Mouse (Mus musculus): ENCODE data around the gene Casp6. TPM values are rescaled to one million over a fixed set of nuclear protein-coding genes. Genes with fewer than 3 reads are reported as not detected.

The Casp6 gene
- polyA plus RNA-seq (2014; fragmentation: Nextera tagmentation; extraction: Ambion mirVana): 73.2 and 79.8 TPM in 2 replicates

- H3K9ac ChIP-seq: peak within 1 kb of the TSS; percentile 58
- under 1% methylated on average over 34 of the region's 34 CpGs for WGBS
- peaks cover 7% of the 10 kb centered on the region; the same call in 1 of the 2 replicates for H3K4me1 ChIP-seq (ENCODE audit: insufficient read depth)
- peak within 1 kb of the TSS; percentile 81 for H3K4me2 ChIP-seq
- DNase-seq: peak; percentile 91
- peak within 1 kb of the TSS; percentile 66 for H3K4me3 ChIP-seq (ENCODE audit: low read depth, low read length)
- ATAC-seq (ENCODE audit: insufficient read depth): peak; percentile 98
- peak within 1 kb of the TSS; percentile 47; the same call in 1 of the 2 replicates for H3K27ac ChIP-seq (ENCODE audit: low read depth)
- H3K27me3 ChIP-seq (ENCODE audit: insufficient read depth, low read length): no peaks in the 10 kb centered on the region
- no peak for TF ChIP-seq CTCF (IDR thresholded peaks at IDR 0.05; ENCODE audit: low read depth)
- H3K36me3 ChIP-seq (ENCODE audit: insufficient read depth): peaks cover 8% of the 10 kb centered on the region; the same call in 1 of the 2 replicates
- no peaks in the 10 kb centered on the region for H3K9me3 ChIP-seq (ENCODE audit: low read depth, low read length)
These were observed at the start of gene Casp6 for GRCm38 (mm10) chr3:129901271-129901809. Gene Casp6, plus strand, starts transcription at chr3:129901425.

- no peaks in the 10 kb centered on the region for H3K27me3 ChIP-seq (ENCODE audit: insufficient read depth, low read length)
- no peaks in the 10 kb centered on the region for H3K36me3 ChIP-seq (ENCODE audit: insufficient read depth)
- no peak overlapping the region for H3K4me2 ChIP-seq
- 69% methylated on average over 2 of the region's 2 CpGs for WGBS
- no peak overlapping the region for H3K4me3 ChIP-seq (ENCODE audit: low read depth, low read length)
- no peaks in the 10 kb centered on the region for H3K4me1 ChIP-seq (ENCODE audit: insufficient read depth)
- ATAC-seq (ENCODE audit: insufficient read depth): no peak
- no peaks in the 10 kb centered on the region for H3K9me3 ChIP-seq (ENCODE audit: low read depth, low read length)
- H3K9ac ChIP-seq: no peak overlapping the region
- H3K27ac ChIP-seq (ENCODE audit: low read depth): no peak overlapping the region
- no peak for TF ChIP-seq CTCF (IDR thresholded peaks at IDR 0.05; ENCODE audit: low read depth)
- no peak for DNase-seq
These were observed 38.6 kb upstream of the Casp6 start for GRCm38 (mm10) chr3:129862592-129862991.

GRCm38 (mm10) chr3:129863698-129864097 lies 37.5 kb upstream of the Casp6 start:
- no peak for ATAC-seq (ENCODE audit: insufficient read depth)
- no peak overlapping the region for H3K4me2 ChIP-seq
- WGBS: 40% methylated on average over 14 of the region's 14 CpGs
- no peaks in the 10 kb centered on the region for H3K27me3 ChIP-seq (ENCODE audit: insufficient read depth, low read length)
- no peaks in the 10 kb centered on the region for H3K36me3 ChIP-seq (ENCODE audit: insufficient read depth)
- H3K4me3 ChIP-seq (ENCODE audit: low read depth, low read length): no peak overlapping the region
- no peaks in the 10 kb centered on the region for H3K4me1 ChIP-seq (ENCODE audit: insufficient read depth)
- no peak overlapping the region for H3K9ac ChIP-seq
- no peak overlapping the region for H3K27ac ChIP-seq (ENCODE audit: low read depth)
- H3K9me3 ChIP-seq (ENCODE audit: low read depth, low read length): no peaks in the 10 kb centered on the region
- peak; percentile 69 for TF ChIP-seq CTCF (IDR thresholded peaks at IDR 0.05; ENCODE audit: low read depth)
- DNase-seq: peak; percentile 44

- no peak overlapping the region for H3K27ac ChIP-seq (ENCODE audit: low read depth)
- 88% methylated on average over 10 of the region's 10 CpGs for WGBS
- DNase-seq (no peak), ATAC-seq (ENCODE audit: insufficient read depth) (no peak)
- no peak overlapping the region for H3K9ac ChIP-seq
- H3K36me3 ChIP-seq (ENCODE audit: insufficient read depth): no peaks in the 10 kb centered on the region
- H3K4me2 ChIP-seq: no peak overlapping the region
- TF ChIP-seq CTCF (IDR thresholded peaks at IDR 0.05; ENCODE audit: low read depth): no peak
- H3K27me3 ChIP-seq (ENCODE audit: insufficient read depth, low read length): no peaks in the 10 kb centered on the region
- no peaks in the 10 kb centered on the region for H3K4me1 ChIP-seq (ENCODE audit: insufficient read depth)
- no peaks in the 10 kb centered on the region for H3K9me3 ChIP-seq (ENCODE audit: low read depth, low read length)
- H3K4me3 ChIP-seq (ENCODE audit: low read depth, low read length): no peak overlapping the region
These were observed 23.9 kb upstream of the Casp6 start for GRCm38 (mm10) chr3:129877327-129877726.

- H3K27ac ChIP-seq (ENCODE audit: low read depth): peak within 1 kb of the TSS; percentile 60; the same call in 1 of the 2 replicates
- H3K4me1 ChIP-seq (ENCODE audit: insufficient read depth): no peaks in the 10 kb centered on the region
- H3K4me2 ChIP-seq: peak within 1 kb of the TSS; percentile 87
- TF ChIP-seq CTCF (IDR thresholded peaks at IDR 0.05; ENCODE audit: low read depth): peak; percentile 27; the same call in 1 of the 2 replicates
- H3K36me3 ChIP-seq (ENCODE audit: insufficient read depth): no peaks in the 10 kb centered on the region
- peak within 1 kb of the TSS; percentile 65 for H3K9ac ChIP-seq
- H3K4me3 ChIP-seq (ENCODE audit: low read depth, low read length): peak within 1 kb of the TSS; percentile 64
- no peaks in the 10 kb centered on the region for H3K9me3 ChIP-seq (ENCODE audit: low read depth, low read length)
- DNase-seq (peak; percentile 95), ATAC-seq (ENCODE audit: insufficient read depth) (peak; percentile 90)
- under 1% methylated on average over 65 of the region's 66 CpGs for WGBS
- no peaks in the 10 kb centered on the region for H3K27me3 ChIP-seq (ENCODE audit: insufficient read depth, low read length)
These were observed 22.7 kb upstream of the Casp6 start, which contains the start of gene Pla2g12a for GRCm38 (mm10) chr3:129878405-129879021. Gene Pla2g12a, plus strand, starts transcription at chr3:129878606.

GRCm38 (mm10) chr3:129879131-129879757 lies 22.0 kb upstream of the Casp6 start:
- H3K4me1 ChIP-seq (ENCODE audit: insufficient read depth): no peaks in the 10 kb centered on the region
- peak overlapping the region; percentile 65 for H3K9ac ChIP-seq
- ATAC-seq (ENCODE audit: insufficient read depth) (peak; percentile 66), DNase-seq (peak; percentile 66)
- H3K4me3 ChIP-seq (ENCODE audit: low read depth, low read length): peak overlapping the region; percentile 64
- WGBS: under 1% methylated on average over 25 of the region's 25 CpGs
- H3K36me3 ChIP-seq (ENCODE audit: insufficient read depth): no peaks in the 10 kb centered on the region
- no peak for TF ChIP-seq CTCF (IDR thresholded peaks at IDR 0.05; ENCODE audit: low read depth)
- H3K27ac ChIP-seq (ENCODE audit: low read depth): peak overlapping the region; percentile 60; the same call in 1 of the 2 replicates
- H3K9me3 ChIP-seq (ENCODE audit: low read depth, low read length): no peaks in the 10 kb centered on the region
- no peaks in the 10 kb centered on the region for H3K27me3 ChIP-seq (ENCODE audit: insufficient read depth, low read length)
- H3K4me2 ChIP-seq: peak overlapping the region; percentile 87

- no peak overlapping the region for H3K4me3 ChIP-seq (ENCODE audit: low read depth, low read length)
- H3K36me3 ChIP-seq (ENCODE audit: insufficient read depth): no peaks in the 10 kb centered on the region
- H3K4me2 ChIP-seq: peak overlapping the region; percentile 87
- ATAC-seq (ENCODE audit: insufficient read depth) (no peak), DNase-seq (no peak)
- TF ChIP-seq CTCF (IDR thresholded peaks at IDR 0.05; ENCODE audit: low read depth): no peak
- no peaks in the 10 kb centered on the region for H3K27me3 ChIP-seq (ENCODE audit: insufficient read depth, low read length)
- no peak overlapping the region for H3K27ac ChIP-seq (ENCODE audit: low read depth)
- no peaks in the 10 kb centered on the region for H3K4me1 ChIP-seq (ENCODE audit: insufficient read depth)
- H3K9ac ChIP-seq: no peak overlapping the region
- 54% methylated on average over 2 of the region's 2 CpGs for WGBS
- H3K9me3 ChIP-seq (ENCODE audit: low read depth, low read length): no peaks in the 10 kb centered on the region
These were observed 21.3 kb upstream of the Casp6 start for GRCm38 (mm10) chr3:129879913-129880312.
